Mouse (Mus musculus) natural killer cell, adult 2 months (primary cell): ENCODE results near the gene Os9.
"Not testable (repeated sequence)": the region's sequence is repeated elsewhere in the genome, so short reads cannot be mapped to it uniquely, and the experiment has no call there.

Source experiments
- DNase-seq, 2 experiments: peaks; one replicate each; pipeline ENCODE4 v3.0.0; 2022; ENCODE audit warnings: low spot score in 2 of 2

Gene Os9

DNA sequence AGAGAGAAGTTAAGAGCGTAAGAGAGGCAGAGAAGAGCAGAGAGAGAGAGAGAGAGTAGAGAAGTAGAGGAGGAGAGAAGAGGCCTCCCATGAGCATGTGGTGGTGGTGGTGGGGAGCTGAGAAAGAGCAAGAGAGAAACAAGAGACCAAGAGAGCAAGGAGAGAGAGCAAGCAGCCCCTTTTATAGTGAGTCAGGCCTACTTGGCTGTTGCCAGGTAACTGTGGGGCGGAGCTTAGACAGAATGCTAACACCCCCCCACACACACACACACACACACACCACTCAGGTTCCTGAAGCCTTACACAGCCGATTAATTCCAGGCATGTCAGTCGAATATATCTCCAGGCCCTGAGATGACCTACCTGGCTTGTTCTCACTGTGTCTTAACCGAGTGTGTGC lies 24.4 kb upstream of the Os9 start:
- no peak for DNase-seq

DNA sequence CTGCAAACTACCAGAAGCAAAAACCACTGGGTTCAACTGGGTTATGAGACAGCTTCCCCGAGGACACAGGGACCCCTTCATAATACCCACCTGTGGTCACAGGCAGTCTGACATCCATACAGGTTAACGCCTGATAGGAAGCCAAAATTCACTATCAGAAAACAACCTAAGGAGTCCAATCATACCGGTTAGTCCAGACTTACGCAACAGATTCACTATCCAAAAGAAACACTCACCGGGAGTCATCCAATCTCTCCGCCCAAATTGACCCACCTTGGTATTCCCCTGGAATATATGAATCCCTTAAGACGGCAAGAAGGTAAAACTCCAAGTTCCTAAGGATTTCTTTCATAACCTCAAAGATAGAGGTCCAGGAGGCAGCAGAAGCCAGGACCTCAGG lies 23.6 kb upstream of the Os9 start:
- no peak for DNase-seq

- DNase-seq = no peak
These were observed 22.3 kb upstream of the Os9 start for GRCm38 (mm10) chr10:127143228-127143627.

DNA sequence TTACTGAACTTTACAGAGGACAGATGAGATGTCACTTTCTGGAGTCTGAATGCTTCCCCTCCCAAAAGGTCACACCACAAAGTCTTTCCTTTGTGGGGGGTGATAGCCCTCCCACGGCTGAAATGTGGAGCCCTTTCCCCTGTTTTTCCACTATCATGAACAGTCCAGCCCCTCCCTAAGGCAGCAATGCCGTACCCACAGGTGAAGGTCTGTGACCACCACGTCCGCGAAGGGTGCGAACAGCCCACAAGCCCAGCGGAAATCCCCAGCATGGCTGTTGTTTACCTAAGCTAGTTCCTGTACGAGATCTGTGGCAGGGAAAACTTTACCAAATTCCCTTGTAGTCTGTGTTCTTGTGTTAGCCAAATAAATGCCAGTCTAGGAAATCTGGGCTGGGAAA lies 20.6 kb upstream of the Os9 start:
- peak; percentile 83 to 91 for DNase-seq

DNA sequence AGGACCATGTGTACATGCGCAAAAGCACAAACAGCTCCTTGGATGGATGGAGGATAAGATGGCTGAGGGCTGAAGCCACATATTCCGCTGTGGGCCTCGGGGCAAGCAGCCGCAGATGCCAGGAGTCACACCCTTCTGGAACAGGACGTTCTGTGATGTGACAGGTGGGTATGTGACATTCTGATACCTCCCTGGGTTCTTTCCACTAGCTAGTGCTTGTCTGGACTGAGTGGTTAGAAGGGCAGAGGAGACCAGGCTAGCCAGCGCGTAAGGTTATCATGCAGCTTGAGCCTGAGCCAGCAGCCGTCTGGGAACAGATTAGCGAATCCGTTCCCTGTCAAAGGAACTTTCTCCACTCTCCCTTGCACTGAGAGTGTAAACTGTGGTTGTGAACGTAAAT lies 20.0 kb upstream of the Os9 start:
- DNase-seq = peak; percentile 32 to 63

DNA sequence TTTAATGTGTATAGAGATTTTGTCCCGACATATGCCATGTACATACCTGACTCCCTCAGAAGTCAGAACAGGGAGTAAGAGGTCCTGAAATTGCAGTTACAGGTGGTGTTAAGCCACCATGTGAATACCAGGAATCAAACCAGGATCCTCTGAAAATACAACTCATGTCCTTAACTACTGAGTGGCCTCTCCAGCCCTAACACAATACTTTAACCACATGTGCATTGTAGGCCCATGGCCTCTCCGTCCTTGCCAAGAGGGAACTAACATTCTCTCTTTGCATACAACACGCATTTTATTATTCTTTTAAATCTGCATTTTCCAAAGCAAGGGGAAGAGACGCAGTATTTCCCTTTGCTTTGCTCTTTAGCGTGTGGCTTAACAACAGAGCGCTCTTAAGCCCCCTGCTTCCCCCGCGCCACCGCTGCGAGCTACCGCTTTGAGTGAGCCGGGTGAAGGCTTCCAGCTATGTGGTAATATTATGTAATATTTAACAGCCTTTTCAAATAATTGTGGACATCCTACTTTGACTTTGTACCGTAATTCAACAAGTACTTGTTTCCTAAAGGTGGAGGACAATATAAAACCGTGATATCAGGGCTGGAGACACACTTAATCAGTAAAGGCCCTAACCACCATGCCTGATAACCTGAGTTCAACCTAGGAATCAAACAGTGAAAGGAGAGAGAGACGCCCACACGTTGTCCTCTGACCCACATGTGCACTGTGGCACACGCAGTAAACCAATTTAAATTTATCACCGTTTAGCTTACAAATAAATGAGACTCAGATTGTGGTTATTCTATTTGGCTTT lies 17.6 kb upstream of the Os9 start:
- DNase-seq = no peak

GRCm38 (mm10) chr10:127137896-127138295 lies 17.0 kb upstream of the Os9 start:
- DNase-seq = no peak

DNA sequence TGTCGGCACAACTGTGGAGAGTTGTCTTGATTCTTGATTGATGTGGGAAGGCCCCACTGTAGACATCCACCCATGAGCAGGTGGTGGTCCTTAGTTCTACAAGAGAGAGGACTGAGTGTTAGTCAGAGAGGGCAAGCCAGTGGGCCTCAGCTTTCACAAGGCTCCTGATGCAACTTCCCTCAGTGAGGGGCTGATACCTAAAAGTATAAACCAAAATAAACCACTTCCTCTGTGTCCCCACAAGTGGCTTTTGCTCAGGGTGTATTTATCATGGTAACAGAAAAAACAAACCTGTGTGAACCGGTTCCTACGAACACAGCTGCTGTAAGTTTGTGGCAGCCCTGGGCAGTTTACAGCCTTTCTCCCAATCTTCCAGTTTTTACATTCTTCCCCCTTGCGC lies 15.6 kb upstream of the Os9 start:
- DNase-seq = peak; percentile 81 to 86

- peak; percentile 48 to 58 for DNase-seq
These were observed 14.3 kb upstream of the Os9 start for GRCm38 (mm10) chr10:127135118-127135836.

GRCm38 (mm10) chr10:127134394-127135035 lies 13.6 kb upstream of the Os9 start:
- not testable (repeated sequence) for DNase-seq

DNA sequence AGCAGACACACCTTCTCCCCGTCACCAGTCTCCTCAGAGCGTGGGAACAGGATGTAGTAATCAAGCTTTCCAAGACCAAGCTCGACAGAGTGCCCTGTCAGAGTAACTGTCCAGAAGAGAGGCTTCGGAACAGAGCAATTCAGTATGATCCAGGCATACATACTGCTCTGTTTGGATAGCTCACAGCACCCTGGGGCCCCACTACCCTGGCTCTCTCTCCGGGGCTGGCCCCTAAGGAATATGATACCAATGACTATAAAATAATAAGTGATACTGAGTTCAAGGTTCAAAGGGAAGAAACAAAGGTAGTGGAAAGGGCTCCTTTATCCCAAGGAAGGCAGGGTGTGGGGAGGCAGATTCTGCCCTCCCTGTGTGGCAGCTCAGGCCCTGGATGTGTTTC lies 11.5 kb upstream of the Os9 start:
- DNase-seq = no peak

DNA sequence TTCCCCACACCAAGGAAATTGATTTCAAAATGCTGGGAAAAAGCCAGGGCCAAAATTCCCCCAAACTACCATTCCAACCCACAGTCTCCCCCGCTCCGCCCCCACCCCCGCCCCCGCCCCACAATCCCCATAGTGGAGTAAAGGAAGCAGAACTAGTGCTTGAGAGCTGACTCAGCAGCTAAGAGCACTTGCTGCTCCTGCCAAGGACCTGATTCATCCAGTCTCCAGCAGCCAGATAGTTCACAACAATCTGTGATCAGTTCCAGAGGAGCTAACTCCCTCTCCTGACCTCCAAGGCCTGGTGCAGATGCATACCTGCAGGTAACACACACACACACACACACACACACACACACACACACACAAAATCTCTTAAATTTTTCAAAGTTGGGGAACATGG lies 8.5 kb upstream of the Os9 start:
- no peak for DNase-seq

- no peak for DNase-seq
These were observed 6.9 kb upstream of the Os9 start for GRCm38 (mm10) chr10:127127711-127128279.

GRCm38 (mm10) chr10:127126579-127126978 lies 5.6 kb upstream of the Os9 start:
- no peak for DNase-seq

GRCm38 (mm10) chr10:127125210-127126001 lies 4.5 kb upstream of the Os9 start:
- DNase-seq = peak; percentile 60 to 71

DNA sequence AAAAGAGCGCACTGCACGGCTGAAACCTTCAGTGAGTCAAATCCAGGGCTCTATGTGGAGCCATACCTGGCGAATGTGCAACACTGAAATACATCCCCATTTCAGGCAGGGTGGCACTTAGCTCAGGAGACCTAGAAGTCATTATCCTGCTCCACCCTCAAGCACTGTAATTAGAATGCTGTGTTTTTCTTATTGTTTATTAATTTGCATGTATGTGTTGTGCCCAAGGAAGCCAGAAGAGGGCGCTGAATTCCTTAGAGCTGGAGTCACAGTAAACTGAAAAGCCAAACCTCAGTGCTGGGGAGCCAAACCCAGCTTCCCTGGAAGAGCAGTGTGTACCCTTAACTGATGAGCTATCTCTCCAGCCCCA lies 2.5 kb upstream of the Os9 start:
- peak; percentile 67 to 78 for DNase-seq

DNA sequence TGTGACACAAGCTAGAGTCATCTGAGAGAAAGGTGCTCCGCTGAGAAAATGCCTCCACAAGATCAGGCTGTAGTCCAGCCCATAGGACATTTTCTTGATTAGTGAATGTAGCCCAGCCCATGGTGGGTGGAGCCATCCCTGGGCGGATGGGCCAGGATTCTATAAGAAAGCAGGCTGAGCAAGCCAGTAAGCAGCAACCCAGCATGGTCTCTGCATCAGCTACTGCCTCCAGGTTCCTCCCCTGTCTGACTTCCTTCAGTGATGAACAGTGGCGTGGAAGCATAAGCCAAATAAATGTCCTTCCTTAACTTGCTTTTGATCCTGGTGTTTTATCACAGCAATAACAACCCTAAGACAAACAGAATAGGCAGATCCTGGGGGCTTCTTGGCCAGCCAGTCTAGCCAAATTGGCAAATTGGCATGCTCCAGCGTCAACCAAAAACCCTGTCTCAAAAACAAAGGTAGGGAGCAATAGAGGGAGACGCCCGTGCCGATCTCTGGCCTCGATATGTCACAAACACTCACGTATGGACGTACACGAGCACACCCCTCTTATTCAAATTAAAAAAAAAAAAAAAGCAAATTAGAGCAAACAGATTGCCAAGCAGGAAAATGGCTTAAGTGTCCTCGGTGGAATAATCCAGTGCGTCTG lies 2.0 kb upstream of the Os9 start:
- DNase-seq = no peak

DNA sequence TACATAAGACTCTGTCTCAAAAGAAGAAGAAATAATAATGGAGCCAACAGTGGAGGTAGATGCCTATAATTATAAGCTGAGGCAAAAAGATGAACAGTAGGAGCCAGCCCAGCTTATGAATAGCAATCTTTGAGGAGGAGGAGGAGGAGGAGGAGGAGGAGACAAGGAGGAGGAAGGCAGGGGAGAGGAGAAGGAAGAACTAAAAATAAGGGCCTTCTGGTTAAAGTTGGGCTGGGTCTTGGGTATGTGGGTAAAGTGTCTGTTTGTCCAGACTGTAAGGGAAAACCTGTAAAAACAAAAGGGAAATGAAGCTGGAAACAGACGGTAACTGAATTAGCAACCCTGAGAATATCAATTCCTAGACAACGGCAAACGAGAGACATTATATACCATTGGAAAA lies 1.1 kb upstream of the Os9 start:
- no peak for DNase-seq

- DNase-seq = no peak
These were observed 448 bp downstream of the Os9 start for GRCm38 (mm10) chr10:127120301-127121065.

GRCm38 (mm10) chr10:127119229-127119628 lies 1.7 kb downstream of the Os9 start:
- DNase-seq = no peak
